Mouse (Mus musculus) spleen, adult 12 weeks (tissue): Measurements from ENCODE around the gene Ufsp1.
"Not testable (repeated sequence)": the region's sequence is repeated elsewhere in the genome, so short reads cannot be mapped to it uniquely, and the experiment has no call there.

ENCODE experiments used
- DNase-seq: peaks from one replicate; pipeline ENCODE4 v3.0.0; 2022; ENCODE audit warnings: low spot score

The Ufsp1 gene

GRCm38 (mm10) chr5:137293839-137294743 is at the start of gene Ufsp1:
Gene Ufsp1 (plus strand): TSS chr5:137294629.
- DNase-seq: peak; percentile 89

- DNase-seq: no peak
These were observed 30.3 kb upstream of the Ufsp1 start for GRCm38 (mm10) chr5:137263897-137264720.

GRCm38 (mm10) chr5:137264787-137265186 is 29.6 kb upstream of the Ufsp1 start:
- DNase-seq: no peak

GRCm38 (mm10) chr5:137268131-137268910 is 26.1 kb upstream of the Ufsp1 start:
- DNase-seq: no peak

GRCm38 (mm10) chr5:137277360-137278342 is 16.8 kb upstream of the Ufsp1 start:
- no peak for DNase-seq

- not testable (repeated sequence) for DNase-seq
These were observed 10.0 kb upstream of the Ufsp1 start for GRCm38 (mm10) chr5:137284411-137284810.

- peak; percentile 70 for DNase-seq
These were observed 9.4 kb upstream of the Ufsp1 start for GRCm38 (mm10) chr5:137285045-137285444.

- no peak for DNase-seq
These were observed 8.4 kb upstream of the Ufsp1 start for GRCm38 (mm10) chr5:137285986-137286385.

- peak; percentile 74 for DNase-seq
These were observed 7.8 kb upstream of the Ufsp1 start for GRCm38 (mm10) chr5:137286655-137287031.

GRCm38 (mm10) chr5:137287032-137287952 is 7.1 kb upstream of the Ufsp1 start, which contains the start of gene Ache:
Gene Ache (plus strand): TSS chr5:137287519.
- DNase-seq: no peak

- peak; percentile 34 for DNase-seq
These were observed 6.3 kb upstream of the Ufsp1 start for GRCm38 (mm10) chr5:137287953-137288743.

- no peak for DNase-seq
These were observed 5.4 kb upstream of the Ufsp1 start for GRCm38 (mm10) chr5:137288999-137289470.

- DNase-seq: peak; percentile 77
These were observed 4.7 kb upstream of the Ufsp1 start for GRCm38 (mm10) chr5:137289591-137290365.

- peak; percentile 86 for DNase-seq
These were observed 3.8 kb upstream of the Ufsp1 start for GRCm38 (mm10) chr5:137290677-137291076.

- DNase-seq: no peak
These were observed 3.0 kb upstream of the Ufsp1 start for GRCm38 (mm10) chr5:137291381-137291926.

GRCm38 (mm10) chr5:137293282-137293681 is 1.1 kb upstream of the Ufsp1 start:
- peak; percentile 77 for DNase-seq

GRCm38 (mm10) chr5:137294744-137295093 is 290 bp downstream of the Ufsp1 start:
- no peak for DNase-seq

- no peak for DNase-seq
These were observed 867 bp downstream of the Ufsp1 start for GRCm38 (mm10) chr5:137295296-137295695.
